Mouse (Mus musculus) CH12.LX (cell line): ENCODE measurements around the gene Bag2. TPM values are rescaled to one million over a fixed set of nuclear protein-coding genes. Genes with fewer than 3 reads are reported as not detected.

Experiments used
- DNase-seq: peaks from one replicate; pipeline ENCODE4 v3.0.0-alpha.2; 2013; ENCODE audit errors: extremely low read depth
- H3K27ac ChIP-seq: 2 replicates; pipeline ENCODE4 v1.5.1; 2012; ENCODE audit warnings: low read depth, mild to moderate bottlenecking, control low read depth, moderate library complexity; ENCODE audit not compliant: insufficient read depth
- H3K27me3 ChIP-seq: replicated peaks from 2 replicates; pipeline ENCODE3; 2012; ENCODE audit warnings: inconsistent platforms
- H3K36me3 ChIP-seq, 2 experiments: replicated peaks in 1 of 2; 2 replicates each; pipeline versions ENCODE3 to v1.6.1; 2012; ENCODE audit warnings: inconsistent platforms in 1 of 2, low read length in 1 of 2, mild to moderate bottlenecking in 1 of 2, mixed read lengths in 1 of 2, moderate library complexity in 1 of 2; ENCODE audit not compliant: control insufficient read depth in 1 of 2, insufficient read depth in 1 of 2
- H3K4me1 ChIP-seq, 2 experiments: 2 replicates each; pipeline ENCODE4 v1.6.1; 2012; ENCODE audit warnings: inconsistent platforms in 1 of 2, moderate library complexity in 1 of 2; ENCODE audit not compliant: insufficient read depth in 2 of 2, control insufficient read depth in 1 of 2
- H3K4me2 ChIP-seq: 2 replicates; pipeline ENCODE4 v1.6.1; 2012; ENCODE audit warnings: low read depth, mild to moderate bottlenecking, control low read depth; ENCODE audit not compliant: poor library complexity, insufficient read depth, severe bottlenecking
- H3K4me3 ChIP-seq, 3 experiments: fragments of 150-350 bp in 1 of 3; sonication (generic) in 1 of 3; replicated peaks in 1 of 3; 2 replicates each; pipeline versions ENCODE3 to v1.5.1; 2011 to 2012; ENCODE audit warnings: low read depth in 2 of 3, low read length in 2 of 3, mild to moderate bottlenecking in 2 of 3, moderate library complexity in 2 of 3, control low read depth in 1 of 3, improper control_type of control experiment in 1 of 3, inconsistent platforms in 1 of 3, mixed read lengths in 1 of 3; ENCODE audit not compliant: poor library complexity in 1 of 3
- H3K79me2 ChIP-seq: replicated peaks from 2 replicates; pipeline ENCODE4 v1.6.1; 2012; ENCODE audit warnings: mild to moderate bottlenecking, moderate library complexity; ENCODE audit not compliant: control insufficient read depth, poor library complexity, insufficient read depth, severe bottlenecking; ENCODE audit errors: extremely low read depth
- H3K9ac ChIP-seq: 2 replicates; pipeline ENCODE4 v1.6.1; 2012; ENCODE audit warnings: low read depth, mild to moderate bottlenecking, control low read depth, moderate library complexity; ENCODE audit not compliant: insufficient read depth
- H3K9me3 ChIP-seq: replicated peaks from 2 replicates; pipeline ENCODE3; 2012; ENCODE audit warnings: low read length, inconsistent platforms, mixed read lengths
- CHD1 ChIP-seq: IDR thresholded peaks from 2 replicates; pipeline ENCODE4 v1.6.1; 2012; ENCODE audit warnings: low read depth, low read length, improper control_type of control experiment, inconsistent platforms
- CHD2 ChIP-seq: IDR thresholded peaks from 2 replicates; pipeline ENCODE4 v1.6.1; 2011; ENCODE audit warnings: low read length, improper control_type of control experiment
- E2F4 ChIP-seq: IDR thresholded peaks from 2 replicates; pipeline ENCODE4 v1.6.1; 2011; ENCODE audit warnings: low read depth, low read length, improper control_type of control experiment; ENCODE audit not compliant: insufficient replicate concordance
- EP300 ChIP-seq: IDR thresholded peaks from 2 replicates; pipeline ENCODE4 v1.6.1; 2011; ENCODE audit warnings: low read length, improper control_type of control experiment
- ETS1 ChIP-seq: conservative IDR thresholded peaks from 2 replicates; pipeline ENCODE4 v1.6.1; 2012; ENCODE audit warnings: low read depth, mild to moderate bottlenecking, inconsistent platforms, low read length, improper control_type of control experiment, moderate library complexity
- GABPA ChIP-seq: IDR thresholded peaks from 2 replicates; pipeline ENCODE4 v1.6.1; 2012; ENCODE audit warnings: low read depth, low read length, improper control_type of control experiment, inconsistent platforms; ENCODE audit not compliant: insufficient replicate concordance
- IRF4 ChIP-seq: IDR thresholded peaks from 2 replicates; pipeline ENCODE4 v1.6.1; 2014; ENCODE audit warnings: low read depth, mild to moderate bottlenecking, inconsistent platforms, low read length, improper control_type of control experiment
- JUN ChIP-seq: IDR thresholded peaks from 2 replicates; pipeline ENCODE4 v1.6.1; 2011; ENCODE audit warnings: low read depth, mild to moderate bottlenecking, low read length, improper control_type of control experiment, moderate library complexity; ENCODE audit not compliant: insufficient read depth
- MAZ ChIP-seq: IDR thresholded peaks from 2 replicates; pipeline ENCODE4 v1.6.1; 2012; ENCODE audit warnings: low read depth, mild to moderate bottlenecking, inconsistent platforms, low read length, improper control_type of control experiment, moderate library complexity
- MXI1 ChIP-seq: IDR thresholded peaks from 2 replicates; pipeline ENCODE4 v1.6.1; 2011; ENCODE audit warnings: mild to moderate bottlenecking, low read depth, low read length, improper control_type of control experiment
- NELFE ChIP-seq: IDR thresholded peaks from 2 replicates; pipeline ENCODE4 v1.6.1; 2011; ENCODE audit warnings: low read depth, low read length, improper control_type of control experiment
- NRF1 ChIP-seq: IDR thresholded peaks from 2 replicates; pipeline ENCODE4 v1.6.1; 2014; ENCODE audit warnings: low read depth, mild to moderate bottlenecking, inconsistent platforms, low read length, improper control_type of control experiment, moderate library complexity
- RAD21 ChIP-seq: IDR thresholded peaks from 2 replicates; pipeline ENCODE4 v1.6.1; 2011; ENCODE audit warnings: low read depth, mild to moderate bottlenecking, low read length, improper control_type of control experiment, moderate library complexity
- RCOR1 ChIP-seq: conservative IDR thresholded peaks from 2 replicates; pipeline ENCODE4 v1.6.1; 2012; ENCODE audit warnings: low read depth, mild to moderate bottlenecking, inconsistent platforms, low read length, improper control_type of control experiment
- SIN3A ChIP-seq: IDR thresholded peaks from 2 replicates; pipeline ENCODE4 v1.6.1; 2012; ENCODE audit warnings: low read length, improper control_type of control experiment, inconsistent platforms
- UBTF ChIP-seq: IDR thresholded peaks from 2 replicates; pipeline ENCODE4 v1.6.1; 2012; ENCODE audit warnings: low read depth, mild to moderate bottlenecking, inconsistent platforms, low read length, improper control_type of control experiment, moderate library complexity
- USF2 ChIP-seq: conservative IDR thresholded peaks from 2 replicates; pipeline ENCODE4 v1.6.1; 2011; ENCODE audit warnings: low read depth, low read length, improper control_type of control experiment
- ZC3H11A ChIP-seq: IDR thresholded peaks from 2 replicates; pipeline ENCODE4 v1.6.1; 2012; ENCODE audit warnings: low read depth, mild to moderate bottlenecking, inconsistent platforms, low read length, improper control_type of control experiment
- ZKSCAN1 ChIP-seq: IDR thresholded peaks from 2 replicates; pipeline ENCODE4 v1.6.1; 2012; ENCODE audit warnings: low read depth, inconsistent platforms, low read length, improper control_type of control experiment, borderline replicate concordance
- ZNF384 ChIP-seq: IDR thresholded peaks from 2 replicates; pipeline ENCODE4 v1.6.1; 2012; ENCODE audit warnings: low read depth, low read length, improper control_type of control experiment, inconsistent platforms
- dilution Hi-C: fragments of 300-500 bp; cut with MboI; formaldehyde crosslinking; loops from 2 replicates; pipeline ENCODE4 v1.14.3; 2020; ENCODE audit warnings: low sequenced_read_pairs; ENCODE audit not compliant: extremely low pct_unique_long_range_greater_than_20kb, extremely low pct_ligation_motif_present
- in situ Hi-C: fragments of 300-500 bp; cut with MboI; formaldehyde crosslinking; loops from 3 replicates; pipeline ENCODE4 v1.14.3; 2019; ENCODE audit warnings: low sequenced_read_pairs, low pct_ligation_motif_present, low pct_unique_long_range_greater_than_20kb, mixed read lengths
- polyA plus RNA-seq: library from polyadenylated mRNA; unstranded; fragments of >175 nt; gene quantifications from 2 replicates; pipeline ENCODE4 v1.2.1, GENCODE M21; 2012; ENCODE audit warnings: low read depth; ENCODE audit not compliant: insufficient read length
- total RNA-seq, 2 experiments: library from RNA; depleted of rRNA; stranded (reverse); fragments of 300-350 nt in 1 of 2; fragments of >200 nt in 1 of 2; gene quantifications; 2 replicates each; pipeline ENCODE4 v1.2.3; 2012 to 2014

Gene Bag2
- total and polyA plus RNA-seq, 3 experiments, result 51.1 to 73.5 (median 62.1) TPM

DNA sequence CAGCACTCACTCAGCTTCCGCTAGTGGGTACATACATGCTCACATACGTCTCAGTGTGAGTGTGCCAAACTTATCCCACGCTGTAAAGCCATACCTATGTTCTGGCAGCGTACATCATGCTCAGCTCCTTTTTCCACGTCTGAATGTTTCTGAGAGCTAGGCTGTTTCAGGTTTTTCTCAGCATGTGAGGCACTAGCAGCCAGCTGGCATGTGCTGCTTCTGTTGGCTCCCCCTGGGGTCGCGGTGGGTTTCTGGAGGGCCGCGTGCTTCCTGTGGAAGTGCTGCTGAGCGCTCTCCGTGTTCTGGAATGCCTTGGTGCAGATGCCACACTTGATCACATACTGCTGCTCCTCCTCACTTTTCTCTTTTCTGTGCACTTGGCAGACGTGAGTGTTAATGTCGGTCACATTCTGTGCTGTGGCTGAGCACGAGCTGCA is 18.6 kb upstream of the Bag2 start:
- no peaks in the 10 kb centered on the region for H3K79me2 ChIP-seq
- in situ Hi-C loops (no loop called here), dilution Hi-C loops (no loop called here)
- H3K27ac ChIP-seq, result no peak overlapping the region
- H3K4me3 ChIP-seq, result no peak overlapping the region
- peaks cover 0 to 6% of the 10 kb centered on the region in 2 experiments; a peak in 1 of 4 replicates for H3K4me1 ChIP-seq
- TF ChIP-seq RAD21, result no peak
- TF ChIP-seq CHD2, result no peak
- no peak for TF ChIP-seq NRF1
- H3K9me3 ChIP-seq, result no peaks in the 10 kb centered on the region
- H3K36me3 ChIP-seq, result peaks cover 31 to 68% of the 10 kb centered on the region in 2 experiments
- H3K27me3 ChIP-seq, result no peaks in the 10 kb centered on the region
- no peak overlapping the region for H3K4me2 ChIP-seq
- DNase-seq, result no peak
- H3K9ac ChIP-seq, result no peak overlapping the region

DNA sequence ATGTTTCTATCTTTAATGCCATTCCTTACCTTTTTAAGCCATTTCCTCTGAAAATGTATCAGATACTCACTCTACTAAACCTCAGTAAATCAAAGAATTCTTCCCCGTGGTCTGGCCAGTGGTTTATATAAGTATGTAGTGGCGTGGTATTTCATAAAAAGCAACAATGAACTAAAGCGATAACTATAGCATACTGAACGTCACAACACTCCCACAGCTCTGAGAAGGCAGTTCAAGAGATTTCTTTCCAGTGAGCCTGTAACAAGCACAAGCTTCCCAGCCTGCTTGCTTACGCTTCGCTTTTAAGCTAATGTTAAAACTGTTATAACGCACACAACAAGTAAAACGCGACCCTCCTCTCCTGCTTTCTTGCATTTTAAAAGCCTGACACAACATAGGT is 14.5 kb upstream of the Bag2 start:
- no peaks in the 10 kb centered on the region for H3K79me2 ChIP-seq
- dilution Hi-C loops, result no loop called here
- H3K9ac ChIP-seq, result no peak overlapping the region
- peaks cover 36 to 78% of the 10 kb centered on the region in 2 experiments for H3K36me3 ChIP-seq
- DNase-seq, result no peak
- no peaks in the 10 kb centered on the region for H3K9me3 ChIP-seq
- H3K27ac ChIP-seq, result no peak overlapping the region
- H3K4me1 ChIP-seq, result peaks cover 2 to 27% of the 10 kb centered on the region in 2 experiments; a peak in 3 of 4 replicates
- no peaks in the 10 kb centered on the region for H3K27me3 ChIP-seq
- H3K4me2 ChIP-seq, result no peak overlapping the region
- in situ Hi-C loops, result no loop called here
- H3K4me3 ChIP-seq, result no peak overlapping the region
- TF ChIP-seq ETS1 (no peak), SIN3A (no peak), MAZ (no peak), ZNF384 (no peak), RCOR1 (no peak), ZKSCAN1 (no peak), E2F4 (no peak), GABPA (no peak), USF2 (no peak), UBTF (no peak), CHD1 (no peak), ZC3H11A (no peak), IRF4 (no peak), MXI1 (no peak), NELFE (no peak), EP300 (no peak), JUN (no peak)
